Comparison of ENCODE assay signal across 27 mouse cellular contexts in the genomic region with DNA sequence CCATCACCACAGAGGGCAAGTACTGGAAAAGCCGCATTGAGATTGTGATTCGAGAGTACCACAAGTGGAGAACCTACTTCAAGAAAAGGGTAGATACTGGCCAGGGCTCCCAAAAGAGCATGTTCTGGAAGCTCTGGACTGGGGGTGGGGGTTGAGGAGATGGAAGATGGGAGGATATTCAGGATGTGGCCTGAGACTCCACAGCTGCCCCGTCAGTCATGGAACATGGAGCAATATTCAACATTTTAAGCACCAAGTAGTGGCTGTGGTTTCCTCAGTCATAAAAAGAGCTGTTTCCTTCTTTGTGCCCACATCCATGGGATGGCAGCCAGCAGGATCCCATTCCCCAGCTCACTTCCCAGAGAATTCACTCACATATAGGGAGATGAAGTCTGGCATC. TPM values are rescaled to one million over a fixed set of nuclear protein-coding genes. Genes with fewer than 3 reads are reported as not detected.
DNase-seq lines count a peak whose midpoint lies in the region; ATAC-seq and TF ChIP-seq lines count a peak whose summit lies in the region.
"Had no signal": no experiment of that assay in that cellular context is flagged by ENCODE, and none has a peak within 500 bp of the region (broad histone marks: within the 10 kb centered on the region; RNA-seq: fewer than 3 reads in every experiment).

No protein-coding gene starts in this region.

- H3K79me3 ChIP-seq in C2C12 (ENCODE audit: low read depth) = no peaks in the 10 kb centered on the region

- no peaks in the 10 kb centered on the region for H3K27me3 ChIP-seq in forebrain, embryonic 11.5 days (ENCODE audit: control insufficient read depth, insufficient read depth, low read length)
- H3K27me3 ChIP-seq in forebrain, postnatal 0 days (ENCODE audit: insufficient read depth, low read length) = no peaks in the 10 kb centered on the region
- H3K27me3 ChIP-seq in C2C12 (ENCODE audit: control insufficient read depth, insufficient read depth, insufficient read length) (no peaks in the 10 kb centered on the region), myocyte (ENCODE audit: control insufficient read depth, insufficient read depth, insufficient read length) (no peaks in the 10 kb centered on the region)
- no peaks in the 10 kb centered on the region for H3K27me3 ChIP-seq in thymus, adult 2 months (ENCODE audit: control insufficient read depth, insufficient read depth, low read length)
- H3K27me3 ChIP-seq: CH12.LX, Patski had no signal

- no peaks in the 10 kb centered on the region for H3K9me3 ChIP-seq in forebrain, embryonic 11.5 days (ENCODE audit: control insufficient read depth, low read length)
- H3K9me3 ChIP-seq in forebrain, postnatal 0 days (ENCODE audit: low read length) = no peaks in the 10 kb centered on the region
- H3K9me3 ChIP-seq: G1E had no signal

- DNase-seq in forebrain, embryonic 11.5 days (ENCODE audit: low spot score) = peak; percentile 31
- no peak for DNase-seq in forebrain, postnatal 0 days
- DNase-seq in adrenal gland, postnatal 36 days = no peak
- no peak for DNase-seq in thymus, adult 2 months
- DNase-seq: adrenal gland, adult 2 months; adrenal gland, adult 8-10 months; adrenal gland, postnatal 10 days; adrenal gland, postnatal 14 days; adrenal gland, postnatal 25 days; B cell, adult 2 months; cerebellum, adult 11 months; cerebellum, adult 11-12 months; cerebellum, adult 18-20 months; cerebellum, adult 2 months; cerebellum, adult 8-10 months had no signal

- no peak overlapping the region for H3ac ChIP-seq in C2C12 (ENCODE audit: control insufficient read depth, insufficient read length, low read depth)
- no peak overlapping the region for H3ac ChIP-seq in myocyte (ENCODE audit: control insufficient read depth, insufficient read length)

- TF ChIP-seq POLR2A in myocyte (IDR thresholded peaks at IDR 0.05; ENCODE audit: insufficient read length, low read depth) = no peak
- no peak for TF ChIP-seq POLR2A in thymus, adult 2 months (IDR thresholded peaks at IDR 0.05; ENCODE audit: control insufficient read depth, extremely low read depth, insufficient read depth, low read length, poor library complexity)

- H3K4me1 ChIP-seq in forebrain, embryonic 11.5 days (replicated peaks; ENCODE audit: control insufficient read depth, insufficient read depth, low read length) = no peaks in the 10 kb centered on the region
- H3K4me1 ChIP-seq in forebrain, postnatal 0 days (ENCODE audit: insufficient read depth) = no peaks in the 10 kb centered on the region
- H3K4me1 ChIP-seq in thymus, adult 2 months (replicated peaks; ENCODE audit: control insufficient read depth, insufficient read depth, low read length) = no peaks in the 10 kb centered on the region

- no peak overlapping the region for H3K27ac ChIP-seq in forebrain, embryonic 11.5 days (ENCODE audit: low read depth, low read length)
- no peak overlapping the region for H3K27ac ChIP-seq in forebrain, postnatal 0 days (ENCODE audit: low read depth, low read length)
- no peak overlapping the region for H3K27ac ChIP-seq in thymus, adult 2 months (ENCODE audit: control insufficient read depth, insufficient read depth, low read length)

- H3K4me3 ChIP-seq in forebrain, embryonic 11.5 days (ENCODE audit: low read depth, low read length) = no peak overlapping the region
- no peak overlapping the region for H3K4me3 ChIP-seq in forebrain, postnatal 0 days (ENCODE audit: low read depth, low read length)
- H3K4me3 ChIP-seq in C2C12 (ENCODE audit: insufficient read depth, poor library complexity, severe bottlenecking) (no peak overlapping the region), myocyte (no peak overlapping the region)
- H3K4me3 ChIP-seq in thymus, adult 2 months (ENCODE audit: control insufficient read depth, insufficient read depth, low read length) = no peak overlapping the region

- H3K36me3 ChIP-seq in forebrain, embryonic 11.5 days (ENCODE audit: control insufficient read depth, insufficient read depth, low read length) = peaks cover 2% of the 10 kb centered on the region; the same call in 1 of the 2 replicates
- peaks cover 46% of the 10 kb centered on the region for H3K36me3 ChIP-seq in forebrain, postnatal 0 days (ENCODE audit: insufficient read depth)
- H3K36me3 ChIP-seq in C2C12 (ENCODE audit: control insufficient read depth, insufficient read depth) (peaks cover 10% of the 10 kb centered on the region), myocyte (ENCODE audit: control insufficient read depth, insufficient read depth) (no peaks in the 10 kb centered on the region)
- peaks cover 28% of the 10 kb centered on the region for H3K36me3 ChIP-seq in thymus, adult 2 months (ENCODE audit: control insufficient read depth, insufficient read depth, low read length)

- no peak overlapping the region for H3K9ac ChIP-seq in forebrain, embryonic 11.5 days (ENCODE audit: low read length)
- no peak overlapping the region for H3K9ac ChIP-seq in forebrain, postnatal 0 days

- no peak for TF ChIP-seq CTCF in forebrain, postnatal 0 days (IDR thresholded peaks at IDR 0.05; ENCODE audit: low read depth)
- no peak for TF ChIP-seq CTCF in C2C12 (IDR thresholded peaks at IDR 0.05; ENCODE audit: control insufficient read depth, insufficient read depth, insufficient read length)
- no peak for TF ChIP-seq CTCF in thymus, adult 2 months (IDR thresholded peaks at IDR 0.05; ENCODE audit: borderline replicate concordance, control insufficient read depth, extremely low read depth, insufficient read depth, low read length, poor library complexity)

- no peak for ATAC-seq in forebrain, embryonic 11.5 days (replicated peaks; ENCODE audit: low FRiP score)
- ATAC-seq in forebrain, postnatal 0 days = no peak
- ATAC-seq: activated CD4-positive, CD25-positive, alpha-beta regulatory T cell, adult 4 months; CD4-positive, CD25-positive, alpha-beta regulatory T cell, adult 4 months; Patski had no signal

- no peak overlapping the region for H3K4me2 ChIP-seq in forebrain, embryonic 11.5 days (ENCODE audit: low read depth, low read length, severe bottlenecking)
- no peak overlapping the region for H3K4me2 ChIP-seq in forebrain, postnatal 0 days (ENCODE audit: low read depth)
- no peak overlapping the region for H3K4me2 ChIP-seq in myocyte (ENCODE audit: low read depth)

- no peaks in the 10 kb centered on the region for H3K79me2 ChIP-seq in C2C12 (ENCODE audit: control insufficient read depth, insufficient read depth)
- H3K79me2 ChIP-seq in myocyte (ENCODE audit: control insufficient read depth, insufficient read depth) = no peaks in the 10 kb centered on the region

- WGBS in forebrain, embryonic 11.5 days = 95% methylated on average over 3 of the region's 3 CpGs
- 93% methylated on average over 3 of the region's 3 CpGs for WGBS in forebrain, postnatal 0 days
- 96% methylated on average over 3 of the region's 3 CpGs for WGBS in thymus, adult 2 months

TF ChIP-seq in C2C12, 6 proteins besides CTCF, POLR2A, EP300 and RAD21:
- peak; percentile 48 for TF ChIP-seq MYOD1 (IDR thresholded peaks at IDR 0.05; ENCODE audit: control insufficient read depth, insufficient read length, low read depth)
- TF ChIP-seq USF1 (IDR thresholded peaks at IDR 0.05; ENCODE audit: low read depth) = no peak
- no peak for TF ChIP-seq MYOG (IDR thresholded peaks at IDR 0.05; ENCODE audit: control insufficient read depth, extremely low read depth, insufficient read length)
- TF ChIP-seq MAX (IDR thresholded peaks at IDR 0.05) = no peak
- TF ChIP-seq CEBPB (IDR thresholded peaks at IDR 0.05; ENCODE audit: low read depth) = no peak
- TF ChIP-seq FOSL1 (IDR thresholded peaks at IDR 0.05; ENCODE audit: insufficient read depth, low read length, poor library complexity, severe bottlenecking) = no peak

TF ChIP-seq in myocyte, 11 proteins besides CTCF, POLR2A, EP300 and RAD21:
- peak in 2 of 3 experiments; percentile 71 to 74 for TF ChIP-seq MYOD1 (IDR thresholded peaks at IDR 0.05; ENCODE audit: control insufficient read depth in 1 of 3, insufficient read length in 2 of 3, low read depth in 2 of 3)
- no peak for TF ChIP-seq MAX (IDR thresholded peaks at IDR 0.05; ENCODE audit: low read depth)
- no peak for TF ChIP-seq REST (IDR thresholded peaks at IDR 0.05; ENCODE audit: insufficient read depth, insufficient read length)
- no peak for TF ChIP-seq USF1 (IDR thresholded peaks at IDR 0.05; ENCODE audit: low read depth)

RNA-seq across cellular contexts. Expression of gene Lrrc43, which starts 46.8 kb away (rescaled TPM):
- polyA plus RNA-seq in forebrain, embryonic 11.5 days (2014; fragmentation: Nextera tagmentation; extraction: Ambion mirVana) = not detected in 2 replicates
- 0.69 and 1.5 TPM in 2 replicates for total RNA-seq in forebrain, postnatal 0 days (2014; rRNA removed)
- 0.62 and 1.3 TPM in 2 replicates for polyA plus RNA-seq in forebrain, postnatal 0 days (2015; fragmentation: Nextera tagmentation; extraction: Ambion mirVana)
- polyA plus RNA-seq in C2C12 (2012; fragmentation: generic; extraction: Trizol) = not detected
- polyA plus RNA-seq in myocyte (2012; fragmentation: generic; extraction: Trizol) = not detected
- not detected for total RNA-seq in adrenal gland, postnatal 36 days (2021)
- polyA plus RNA-seq in thymus, adult 2 months (2012; rRNA removed) = 0.09 and 0.18 TPM in 2 replicates
- total RNA-seq: adrenal gland, adult 18-20 months; adrenal gland, adult 2 months; adrenal gland, adult 8-10 months; adrenal gland, postnatal 10 days; adrenal gland, postnatal 14 days; adrenal gland, postnatal 25 days; adrenal gland, postnatal 4 days; CH12.LX; ES-E14; G1E; MEL had no signal
- polyA plus RNA-seq: activated CD4-positive, CD25-positive, alpha-beta regulatory T cell, adult 4 months; adrenal gland, adult 2 months; CD4-positive, CD25-positive, alpha-beta regulatory T cell, adult 4 months; G1E; Patski had no signal

RNA-seq across cellular contexts. Expression of gene Il31, which starts 47.0 kb away (rescaled TPM):
- polyA plus RNA-seq in forebrain, embryonic 11.5 days (2014; fragmentation: Nextera tagmentation; extraction: Ambion mirVana) = not detected in 2 replicates
- not detected in 2 replicates for total RNA-seq in forebrain, postnatal 0 days (2014; rRNA removed)
- polyA plus RNA-seq in forebrain, postnatal 0 days (2015; fragmentation: Nextera tagmentation; extraction: Ambion mirVana) = not detected in 2 replicates
- polyA plus RNA-seq in C2C12 (2012; fragmentation: generic; extraction: Trizol) (not detected), myocyte (2012; fragmentation: generic; extraction: Trizol) (not detected)
- total RNA-seq in adrenal gland, postnatal 36 days (2021) = not detected
- not detected in 2 replicates for polyA plus RNA-seq in thymus, adult 2 months (2012; rRNA removed)
- total RNA-seq: adrenal gland, adult 18-20 months; adrenal gland, adult 2 months; adrenal gland, adult 8-10 months; adrenal gland, postnatal 10 days; adrenal gland, postnatal 14 days; adrenal gland, postnatal 25 days; adrenal gland, postnatal 4 days; CH12.LX; ES-E14; G1E; MEL had no signal
- polyA plus RNA-seq: activated CD4-positive, CD25-positive, alpha-beta regulatory T cell, adult 4 months; adrenal gland, adult 2 months; brain, embryonic 14.5 days; CD4-positive, CD25-positive, alpha-beta regulatory T cell, adult 4 months; cerebellum, adult 2 months; G1E; Patski had no signal

RNA-seq across cellular contexts. Expression of gene Mlxip, which starts 47.7 kb away (rescaled TPM):
- 22.3 and 22.7 TPM in 2 replicates for polyA plus RNA-seq in forebrain, embryonic 11.5 days (2014; fragmentation: Nextera tagmentation; extraction: Ambion mirVana)
- 14.2 and 17.4 TPM in 2 replicates for total RNA-seq in forebrain, postnatal 0 days (2014; rRNA removed)
- polyA plus RNA-seq in forebrain, postnatal 0 days (2015; fragmentation: Nextera tagmentation; extraction: Ambion mirVana) = 8.4 and 13.3 TPM in 2 replicates
- polyA plus RNA-seq in C2C12 (2012; fragmentation: generic; extraction: Trizol) = 4.0 TPM
- 6.0 TPM for polyA plus RNA-seq in myocyte (2012; fragmentation: generic; extraction: Trizol)
- 10 to 100 TPM; 22.7 to 25.9 TPM for total RNA-seq in adrenal gland, postnatal 36 days (2021)
- 113 and 124 TPM in 2 replicates for polyA plus RNA-seq in thymus, adult 2 months (2012; rRNA removed)
